Mouse (Mus musculus): ENCODE results near the gene Paics. TPM values are rescaled to one million over a fixed set of nuclear protein-coding genes. Genes with fewer than 3 reads are reported as not detected.
A peak's percentile ranks its signal among the peaks of the same experiment; 100 is the strongest.
"Not testable (repeated sequence)": the region's sequence is repeated elsewhere in the genome, so short reads cannot be mapped to it uniquely, and the experiment has no call there.

The Paics gene
- polyA plus RNA-seq, 1 experiment from 2014 or later, result 216 TPM

DNA sequence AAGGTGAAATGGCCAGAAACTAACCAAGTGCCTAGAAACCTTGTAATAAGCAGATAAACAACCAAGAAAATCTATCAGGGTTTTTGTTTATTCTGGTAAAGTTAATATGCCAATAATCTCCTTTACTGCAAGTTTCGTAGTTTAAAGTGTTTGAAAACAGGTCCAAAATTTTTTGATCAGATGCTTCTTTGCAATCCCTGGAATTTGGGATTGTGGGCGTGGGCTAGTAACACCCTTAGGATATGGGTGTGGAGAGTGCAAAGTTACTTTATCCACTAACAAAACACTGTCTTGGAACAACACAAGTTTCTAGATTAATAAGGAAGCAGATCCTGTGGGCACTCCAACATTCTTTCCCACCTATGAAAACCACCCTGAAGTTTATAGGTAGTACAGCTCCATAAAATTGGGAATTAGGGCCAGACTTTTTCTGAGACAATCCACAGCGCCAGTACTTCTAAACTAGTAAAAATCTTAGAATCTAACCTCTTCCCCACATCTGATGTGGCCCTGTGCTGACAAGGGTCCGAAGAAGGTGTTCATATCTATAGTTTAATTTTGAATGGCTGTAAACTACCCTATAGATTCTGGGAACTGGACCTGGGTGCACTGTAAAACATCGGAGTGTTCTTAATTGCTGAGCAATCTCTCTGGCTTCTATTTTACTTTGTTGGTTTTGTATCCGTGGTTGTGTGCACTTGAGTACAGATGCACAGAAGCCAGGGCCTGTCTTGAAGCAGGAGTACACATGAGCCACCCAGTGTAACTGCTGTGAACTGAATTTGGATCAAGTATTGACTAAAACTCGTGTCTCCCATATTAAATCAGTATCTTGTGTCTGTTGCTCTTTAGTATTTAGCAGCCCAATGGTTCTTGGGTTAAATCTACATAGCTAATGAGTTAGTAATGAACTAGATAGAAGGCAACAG, 1.3 kb downstream of the Paics start:
- no peaks in the 10 kb centered on the region for H3K9me3 ChIP-seq (replicated peaks)
- 6% methylated on average over 7 of the region's 7 CpGs for WGBS (ENCODE audit: insufficient replicate concordance)

DNA sequence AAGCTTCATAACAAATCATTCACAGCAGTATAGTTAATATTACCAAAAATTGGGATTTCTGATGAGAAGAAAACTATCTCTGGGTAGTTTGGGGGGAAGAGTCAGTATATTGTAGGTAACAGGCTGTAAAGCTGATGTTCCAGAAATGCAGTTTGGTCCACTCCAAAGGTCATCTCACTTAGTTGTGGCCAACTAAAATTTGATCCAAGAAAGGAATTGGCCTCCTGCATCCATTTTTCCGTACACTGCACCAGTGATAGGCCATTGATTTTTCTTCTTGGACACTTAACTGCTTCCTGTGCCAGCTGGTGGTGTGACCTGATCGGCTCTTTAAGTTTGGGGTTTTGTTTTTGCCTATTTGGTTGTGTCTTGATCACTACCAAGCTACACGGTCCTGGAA, 2.7 kb downstream of the Paics start:
- no peaks in the 10 kb centered on the region for H3K9me3 ChIP-seq (replicated peaks)
- peaks cover 49% of the 10 kb centered on the region for H3K4me1 ChIP-seq (replicated peaks)
- no peak for DNase-seq
- peak overlapping the region; percentile 59; the same call in 1 of the 2 replicates for H3K9ac ChIP-seq
- peaks cover 53% of the 10 kb centered on the region for H3K36me3 ChIP-seq
- H3K27me3 ChIP-seq, result no peaks in the 10 kb centered on the region
- ATAC-seq (ENCODE audit: low read depth), result no peak
- peak overlapping the region; percentile 32; the same call in 1 of the 2 replicates for H3K27ac ChIP-seq
- peak overlapping the region; percentile 84 for H3K4me3 ChIP-seq (replicated peaks)
- peak overlapping the region; percentile 93 for H3K4me2 ChIP-seq
- 68% methylated on average over 3 of the region's 3 CpGs for WGBS (ENCODE audit: insufficient replicate concordance)

More for the DNA sequence above, 1.3 kb downstream of the Paics start:
- H3K27me3 ChIP-seq, result no peaks in the 10 kb centered on the region
- ATAC-seq (ENCODE audit: low read depth), result no peak
- peak overlapping the region; percentile 84 for H3K4me3 ChIP-seq (replicated peaks)
- peaks cover 53% of the 10 kb centered on the region for H3K36me3 ChIP-seq
- peak overlapping the region; percentile 93 for H3K4me2 ChIP-seq
- H3K4me1 ChIP-seq (replicated peaks), result peaks cover 63% of the 10 kb centered on the region
- peak overlapping the region; percentile 88 for H3K27ac ChIP-seq
- no peak for DNase-seq
- H3K9ac ChIP-seq, result peak overlapping the region; percentile 88

- Histone ChIP-seq H3K27me3 (no peaks in the 10 kb centered on the region), H3K9ac (peak overlapping the region; percentile 59; the same call in 1 of the 2 replicates), H3K4me1 (replicated peaks) (peaks cover 44% of the 10 kb centered on the region), H3K9me3 (replicated peaks) (no peaks in the 10 kb centered on the region), H3K36me3 (peaks cover 56% of the 10 kb centered on the region), H3K27ac (peak overlapping the region; percentile 32; the same call in 1 of the 2 replicates), H3K4me3 (replicated peaks) (peak overlapping the region; percentile 84; the same call in 1 of the 2 replicates), H3K4me2 (peak overlapping the region; percentile 93)
- ATAC-seq (ENCODE audit: low read depth) (no peak), DNase-seq (no peak)
- 58% methylated on average over 6 of the region's 6 CpGs for WGBS (ENCODE audit: insufficient replicate concordance)
Observed at GRCm38 (mm10) chr5:76954271-76954900, 3.3 kb downstream of the Paics start.

- Histone ChIP-seq H3K36me3 (peaks cover 66% of the 10 kb centered on the region), H3K4me1 (replicated peaks) (peaks cover 35% of the 10 kb centered on the region), H3K4me2 (no peak overlapping the region; the same call in 1 of the 2 replicates), H3K27me3 (no peaks in the 10 kb centered on the region), H3K4me3 (replicated peaks) (no peak overlapping the region), H3K27ac (peak overlapping the region; percentile 50), H3K9me3 (replicated peaks) (no peaks in the 10 kb centered on the region), H3K9ac (peak overlapping the region; percentile 41; the same call in 1 of the 2 replicates)
- no peak for ATAC-seq (ENCODE audit: low read depth)
- 77% methylated on average over 4 of the region's 4 CpGs for WGBS (ENCODE audit: insufficient replicate concordance)
- no peak for DNase-seq
Observed at GRCm38 (mm10) chr5:76955474-76955873, 4.4 kb downstream of the Paics start.

- Histone ChIP-seq H3K4me1 (replicated peaks) (peaks cover 26% of the 10 kb centered on the region), H3K36me3 (peaks cover 91% of the 10 kb centered on the region), H3K27ac (no peak overlapping the region), H3K9me3 (replicated peaks) (no peaks in the 10 kb centered on the region), H3K4me3 (replicated peaks) (no peak overlapping the region), H3K9ac (no peak overlapping the region), H3K27me3 (no peaks in the 10 kb centered on the region), H3K4me2 (no peak overlapping the region)
- ATAC-seq (ENCODE audit: low read depth), result no peak
- WGBS (ENCODE audit: insufficient replicate concordance), result 87% methylated on average over 1 of the region's 1 CpGs
- DNase-seq, result no peak
Observed at GRCm38 (mm10) chr5:76957954-76958353, 6.8 kb downstream of the Paics start.

DNA sequence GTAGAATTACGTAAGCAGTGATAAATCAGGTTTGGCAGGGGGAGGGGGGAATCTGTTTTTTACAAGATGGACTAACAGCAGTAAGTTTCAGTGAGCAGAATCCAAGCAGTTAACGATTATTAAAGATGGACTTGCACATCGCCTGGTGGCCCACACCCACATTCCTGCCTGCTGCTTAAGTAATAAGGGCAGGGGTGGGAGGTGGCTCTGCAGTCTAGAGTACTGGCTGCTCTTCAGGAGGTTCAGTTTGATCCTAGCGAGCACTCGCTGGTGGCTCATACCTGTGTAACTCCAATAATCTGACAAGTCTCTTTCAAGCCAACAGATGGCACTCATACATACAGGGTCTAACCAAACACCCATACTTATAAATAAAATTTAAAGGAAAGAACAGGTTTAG, 8.5 kb downstream of the Paics start:
- no peak overlapping the region for H3K9ac ChIP-seq
- H3K4me3 ChIP-seq (replicated peaks), result no peak overlapping the region
- no peaks in the 10 kb centered on the region for H3K9me3 ChIP-seq (replicated peaks)
- no peaks in the 10 kb centered on the region for H3K27me3 ChIP-seq
- H3K27ac ChIP-seq, result no peak overlapping the region
- DNase-seq, result no peak
- no peak overlapping the region for H3K4me2 ChIP-seq
- ATAC-seq (ENCODE audit: low read depth), result no peak
- H3K4me1 ChIP-seq (replicated peaks), result peaks cover 12% of the 10 kb centered on the region
- peaks cover 97% of the 10 kb centered on the region for H3K36me3 ChIP-seq
- 79% methylated on average over 5 of the region's 5 CpGs for WGBS (ENCODE audit: insufficient replicate concordance)

- Histone ChIP-seq H3K4me1 (replicated peaks) (no peaks in the 10 kb centered on the region), H3K36me3 (peaks cover 93% of the 10 kb centered on the region), H3K27me3 (no peaks in the 10 kb centered on the region), H3K9me3 (replicated peaks) (no peaks in the 10 kb centered on the region), H3K9ac (no peak overlapping the region), H3K4me3 (replicated peaks) (no peak overlapping the region), H3K4me2 (no peak overlapping the region), H3K27ac (no peak overlapping the region)
- DNase-seq, result no peak
- no peak for ATAC-seq (ENCODE audit: low read depth)
- 83% methylated on average over 11 of the region's 11 CpGs for WGBS (ENCODE audit: insufficient replicate concordance)
Observed at GRCm38 (mm10) chr5:76962545-76962944, 11.4 kb downstream of the Paics start.

- Histone ChIP-seq H3K9ac (no peak overlapping the region), H3K4me2 (no peak overlapping the region), H3K4me3 (replicated peaks) (no peak overlapping the region), H3K9me3 (replicated peaks) (no peaks in the 10 kb centered on the region), H3K4me1 (replicated peaks) (no peaks in the 10 kb centered on the region), H3K27me3 (no peaks in the 10 kb centered on the region), H3K27ac (no peak overlapping the region), H3K36me3 (peaks cover 94% of the 10 kb centered on the region)
- no peak for ATAC-seq (ENCODE audit: low read depth)
- DNase-seq, result no peak
- 85% methylated on average over 3 of the region's 3 CpGs for WGBS (ENCODE audit: insufficient replicate concordance)
Observed at GRCm38 (mm10) chr5:76964651-76965050, 13.5 kb downstream of the Paics start.

- H3K27ac ChIP-seq, result no peak overlapping the region
- H3K9me3 ChIP-seq (replicated peaks), result no peaks in the 10 kb centered on the region
- no peak for DNase-seq
- WGBS (ENCODE audit: insufficient replicate concordance), result 75% methylated on average over 5 of the region's 5 CpGs
- peaks cover 11% of the 10 kb centered on the region for H3K4me1 ChIP-seq (replicated peaks)
- no peaks in the 10 kb centered on the region for H3K27me3 ChIP-seq
- H3K4me2 ChIP-seq, result no peak overlapping the region
- no peak overlapping the region for H3K9ac ChIP-seq
- no peak overlapping the region for H3K4me3 ChIP-seq (replicated peaks)
- H3K36me3 ChIP-seq, result peaks cover 58% of the 10 kb centered on the region
- ATAC-seq (ENCODE audit: low read depth), result no peak
Observed at GRCm38 (mm10) chr5:76969250-76969649, 18.1 kb downstream of the Paics start.

GRCm38 (mm10) chr5:76971115-76971514, 20.0 kb downstream of the Paics start:
- DNase-seq; ATAC-seq (ENCODE audit: low read depth); H3K4me2 ChIP-seq; H3K4me3 ChIP-seq (replicated peaks); H3K27ac ChIP-seq; H3K27me3 ChIP-seq; H3K9ac ChIP-seq; H3K9me3 ChIP-seq (replicated peaks): not testable (repeated sequence)
- Histone ChIP-seq H3K36me3 (peaks cover 43% of the 10 kb centered on the region), H3K4me1 (replicated peaks) (peaks cover 20% of the 10 kb centered on the region)
- 67% methylated on average over 1 of the region's 1 CpGs for WGBS (ENCODE audit: insufficient replicate concordance)

GRCm38 (mm10) chr5:76973488-76973887, 22.4 kb downstream of the Paics start:
- Histone ChIP-seq H3K9ac (peak overlapping the region; percentile 95), H3K4me2 (peak overlapping the region; percentile 82), H3K4me3 (replicated peaks) (peak overlapping the region; percentile 98), H3K36me3 (peaks cover 40% of the 10 kb centered on the region), H3K27ac (no peak overlapping the region), H3K9me3 (replicated peaks) (no peaks in the 10 kb centered on the region), H3K27me3 (no peaks in the 10 kb centered on the region), H3K4me1 (replicated peaks) (peaks cover 29% of the 10 kb centered on the region)
- ATAC-seq (ENCODE audit: low read depth) (no peak), DNase-seq (no peak)
- 38% methylated on average over 3 of the region's 3 CpGs for WGBS (ENCODE audit: insufficient replicate concordance)

Data from liver, embryonic 13.5 days (tissue).